Mouse (Mus musculus) CH12.LX (cell line): Measurements from ENCODE around the gene Ncoa3. TPM values are rescaled to one million over a fixed set of nuclear protein-coding genes. Genes with fewer than 3 reads are reported as not detected.
A peak's percentile ranks its signal among the peaks of the same experiment; 100 is the strongest.

ENCODE experiments used
- DNase-seq: peaks from one replicate; pipeline ENCODE4 v3.0.0-alpha.2; 2013; ENCODE audit errors: extremely low read depth
- H3K27ac ChIP-seq: 2 replicates; pipeline ENCODE4 v1.5.1; 2012; ENCODE audit warnings: low read depth, mild to moderate bottlenecking, control low read depth, moderate library complexity; ENCODE audit not compliant: insufficient read depth
- H3K27me3 ChIP-seq: replicated peaks from 2 replicates; pipeline ENCODE3; 2012; ENCODE audit warnings: inconsistent platforms
- H3K36me3 ChIP-seq, 2 experiments: replicated peaks in 1 of 2; 2 replicates each; pipeline versions ENCODE3 to v1.6.1; 2012; ENCODE audit warnings: inconsistent platforms in 1 of 2, low read length in 1 of 2, mild to moderate bottlenecking in 1 of 2, mixed read lengths in 1 of 2, moderate library complexity in 1 of 2; ENCODE audit not compliant: control insufficient read depth in 1 of 2, insufficient read depth in 1 of 2
- H3K4me1 ChIP-seq, 2 experiments: 2 replicates each; pipeline ENCODE4 v1.6.1; 2012; ENCODE audit warnings: inconsistent platforms in 1 of 2, moderate library complexity in 1 of 2; ENCODE audit not compliant: insufficient read depth in 2 of 2, control insufficient read depth in 1 of 2
- H3K4me2 ChIP-seq: 2 replicates; pipeline ENCODE4 v1.6.1; 2012; ENCODE audit warnings: low read depth, mild to moderate bottlenecking, control low read depth; ENCODE audit not compliant: poor library complexity, insufficient read depth, severe bottlenecking
- H3K4me3 ChIP-seq, 3 experiments: fragments of 150-350 bp in 1 of 3; sonication (generic) in 1 of 3; replicated peaks in 1 of 3; 2 replicates each; pipeline versions ENCODE3 to v1.5.1; 2011 to 2012; ENCODE audit warnings: low read depth in 2 of 3, low read length in 2 of 3, mild to moderate bottlenecking in 2 of 3, moderate library complexity in 2 of 3, control low read depth in 1 of 3, improper control_type of control experiment in 1 of 3, inconsistent platforms in 1 of 3, mixed read lengths in 1 of 3; ENCODE audit not compliant: poor library complexity in 1 of 3
- H3K79me2 ChIP-seq: replicated peaks from 2 replicates; pipeline ENCODE4 v1.6.1; 2012; ENCODE audit warnings: mild to moderate bottlenecking, moderate library complexity; ENCODE audit not compliant: control insufficient read depth, poor library complexity, insufficient read depth, severe bottlenecking; ENCODE audit errors: extremely low read depth
- H3K9ac ChIP-seq: 2 replicates; pipeline ENCODE4 v1.6.1; 2012; ENCODE audit warnings: low read depth, mild to moderate bottlenecking, control low read depth, moderate library complexity; ENCODE audit not compliant: insufficient read depth
- H3K9me3 ChIP-seq: replicated peaks from 2 replicates; pipeline ENCODE3; 2012; ENCODE audit warnings: low read length, inconsistent platforms, mixed read lengths
- BHLHE40 ChIP-seq: IDR thresholded peaks from 2 replicates; pipeline ENCODE4 v1.6.1; 2011; ENCODE audit warnings: mild to moderate bottlenecking, low read depth, low read length, improper control_type of control experiment
- CHD2 ChIP-seq: IDR thresholded peaks from 2 replicates; pipeline ENCODE4 v1.6.1; 2011; ENCODE audit warnings: low read length, improper control_type of control experiment
- CTCF ChIP-seq, 2 experiments: IDR thresholded peaks in 1 of 2; conservative IDR thresholded peaks in 1 of 2; 2 replicates each; pipeline ENCODE4 v1.5.1; 2011 to 2012; ENCODE audit warnings: low read depth in 2 of 2, low read length in 2 of 2, improper control_type of control experiment in 1 of 2, inconsistent platforms in 1 of 2, mild to moderate bottlenecking in 1 of 2, moderate library complexity in 1 of 2
- ELF1 ChIP-seq: IDR thresholded peaks from 2 replicates; pipeline ENCODE4 v1.6.1; 2014; ENCODE audit warnings: low read depth, mild to moderate bottlenecking, inconsistent platforms, low read length, improper control_type of control experiment
- EP300 ChIP-seq: IDR thresholded peaks from 2 replicates; pipeline ENCODE4 v1.6.1; 2011; ENCODE audit warnings: low read length, improper control_type of control experiment
- ETS1 ChIP-seq: conservative IDR thresholded peaks from 2 replicates; pipeline ENCODE4 v1.6.1; 2012; ENCODE audit warnings: low read depth, mild to moderate bottlenecking, inconsistent platforms, low read length, improper control_type of control experiment, moderate library complexity
- GABPA ChIP-seq: IDR thresholded peaks from 2 replicates; pipeline ENCODE4 v1.6.1; 2012; ENCODE audit warnings: low read depth, low read length, improper control_type of control experiment, inconsistent platforms; ENCODE audit not compliant: insufficient replicate concordance
- JUND ChIP-seq: conservative IDR thresholded peaks from 2 replicates; pipeline ENCODE4 v1.6.1; 2011; ENCODE audit warnings: low read depth, low read length, improper control_type of control experiment
- MAX ChIP-seq: IDR thresholded peaks from 2 replicates; pipeline ENCODE4 v1.6.1; 2011; ENCODE audit warnings: low read length, improper control_type of control experiment
- MAZ ChIP-seq: IDR thresholded peaks from 2 replicates; pipeline ENCODE4 v1.6.1; 2012; ENCODE audit warnings: low read depth, mild to moderate bottlenecking, inconsistent platforms, low read length, improper control_type of control experiment, moderate library complexity
- MXI1 ChIP-seq: IDR thresholded peaks from 2 replicates; pipeline ENCODE4 v1.6.1; 2011; ENCODE audit warnings: mild to moderate bottlenecking, low read depth, low read length, improper control_type of control experiment
- NRF1 ChIP-seq: IDR thresholded peaks from 2 replicates; pipeline ENCODE4 v1.6.1; 2014; ENCODE audit warnings: low read depth, mild to moderate bottlenecking, inconsistent platforms, low read length, improper control_type of control experiment, moderate library complexity
- PAX5 ChIP-seq: IDR thresholded peaks from 2 replicates; pipeline ENCODE4 v1.6.1; 2012; ENCODE audit warnings: low read length, inconsistent platforms, mixed read lengths
- RAD21 ChIP-seq: IDR thresholded peaks from 2 replicates; pipeline ENCODE4 v1.6.1; 2011; ENCODE audit warnings: low read depth, mild to moderate bottlenecking, low read length, improper control_type of control experiment, moderate library complexity
- RCOR1 ChIP-seq: conservative IDR thresholded peaks from 2 replicates; pipeline ENCODE4 v1.6.1; 2012; ENCODE audit warnings: low read depth, mild to moderate bottlenecking, inconsistent platforms, low read length, improper control_type of control experiment
- SMC3 ChIP-seq: IDR thresholded peaks from 2 replicates; pipeline ENCODE4 v1.6.1; 2011; ENCODE audit warnings: low read depth, low read length, improper control_type of control experiment
- UBTF ChIP-seq: IDR thresholded peaks from 2 replicates; pipeline ENCODE4 v1.6.1; 2012; ENCODE audit warnings: low read depth, mild to moderate bottlenecking, inconsistent platforms, low read length, improper control_type of control experiment, moderate library complexity
- USF1 ChIP-seq: IDR thresholded peaks from 2 replicates; pipeline ENCODE4 v1.6.1; 2014; ENCODE audit warnings: low read depth, mild to moderate bottlenecking, inconsistent platforms, low read length, improper control_type of control experiment
- USF2 ChIP-seq: conservative IDR thresholded peaks from 2 replicates; pipeline ENCODE4 v1.6.1; 2011; ENCODE audit warnings: low read depth, low read length, improper control_type of control experiment
- ZC3H11A ChIP-seq: IDR thresholded peaks from 2 replicates; pipeline ENCODE4 v1.6.1; 2012; ENCODE audit warnings: low read depth, mild to moderate bottlenecking, inconsistent platforms, low read length, improper control_type of control experiment
- ZNF384 ChIP-seq: IDR thresholded peaks from 2 replicates; pipeline ENCODE4 v1.6.1; 2012; ENCODE audit warnings: low read depth, low read length, improper control_type of control experiment, inconsistent platforms
- dilution Hi-C: fragments of 300-500 bp; cut with MboI; formaldehyde crosslinking; loops from 2 replicates; pipeline ENCODE4 v1.14.3; 2020; ENCODE audit warnings: low sequenced_read_pairs; ENCODE audit not compliant: extremely low pct_unique_long_range_greater_than_20kb, extremely low pct_ligation_motif_present
- in situ Hi-C: fragments of 300-500 bp; cut with MboI; formaldehyde crosslinking; loops from 3 replicates; pipeline ENCODE4 v1.14.3; 2019; ENCODE audit warnings: low sequenced_read_pairs, low pct_ligation_motif_present, low pct_unique_long_range_greater_than_20kb, mixed read lengths
- polyA plus RNA-seq: library from polyadenylated mRNA; unstranded; fragments of >175 nt; gene quantifications from 2 replicates; pipeline ENCODE4 v1.2.1, GENCODE M21; 2012; ENCODE audit warnings: low read depth; ENCODE audit not compliant: insufficient read length
- total RNA-seq, 2 experiments: library from RNA; depleted of rRNA; stranded (reverse); fragments of 300-350 nt in 1 of 2; fragments of >200 nt in 1 of 2; gene quantifications; 2 replicates each; pipeline ENCODE4 v1.2.3; 2012 to 2014

Gene Ncoa3
- total and polyA plus RNA-seq, 3 experiments = 13.4 to 21.9 (median 17.1) TPM

- TF ChIP-seq PAX5 (no peak), GABPA (no peak), ELF1 (no peak), USF1 (no peak), CTCF (conservative IDR thresholded peaks at IDR 0.05 in 1 of 2, IDR thresholded peaks at IDR 0.05 in 1 of 2; ENCODE audit: low read depth in 2 of 2, low read length in 2 of 2) (no peak), ETS1 (no peak), MAZ (no peak), ZC3H11A (no peak), RCOR1 (no peak), SMC3 (no peak), JUND (no peak), CHD2 (no peak), UBTF (no peak), NRF1 (no peak), RAD21 (no peak), BHLHE40 (no peak), EP300 (no peak), MAX (no peak), MXI1 (no peak)
- no peaks in the 10 kb centered on the region for H3K36me3 ChIP-seq
- H3K4me3 ChIP-seq = no peak overlapping the region
- DNase-seq = no peak
- no peak overlapping the region for H3K27ac ChIP-seq
- peaks cover 80% of the 10 kb centered on the region for H3K79me2 ChIP-seq
- peaks cover 11 to 88% of the 10 kb centered on the region in 2 experiments for H3K4me1 ChIP-seq
- no peak overlapping the region for H3K9ac ChIP-seq
- no peaks in the 10 kb centered on the region for H3K27me3 ChIP-seq
- no peaks in the 10 kb centered on the region for H3K9me3 ChIP-seq
- no peak overlapping the region for H3K4me2 ChIP-seq
- in situ Hi-C loops (no loop called here), dilution Hi-C loops (no loop called here)
These were observed 29.2 kb downstream of the Ncoa3 start for GRCm38 (mm10) chr2:166021642-166022041.

- Histone ChIP-seq H3K4me1 (peaks cover 11 to 87% of the 10 kb centered on the region in 2 experiments), H3K9me3 (no peaks in the 10 kb centered on the region), H3K9ac (no peak overlapping the region), H3K27me3 (no peaks in the 10 kb centered on the region), H3K4me3 (peak overlapping the region in 1 of 3 experiments; percentile 0), H3K4me2 (peak overlapping the region; percentile 44), H3K27ac (no peak overlapping the region), H3K79me2 (peaks cover 82% of the 10 kb centered on the region), H3K36me3 (no peaks in the 10 kb centered on the region)
- TF ChIP-seq ZNF384 = peak; percentile 79
- no peak for TF ChIP-seq USF2
- DNase-seq = peak; percentile 64
- in situ Hi-C loops (no loop called here), dilution Hi-C loops (no loop called here)
These were observed 29.9 kb downstream of the Ncoa3 start for GRCm38 (mm10) chr2:166022327-166022726.
